12 mouse cellular contexts compared by ENCODE assay signal in the genomic region with DNA sequence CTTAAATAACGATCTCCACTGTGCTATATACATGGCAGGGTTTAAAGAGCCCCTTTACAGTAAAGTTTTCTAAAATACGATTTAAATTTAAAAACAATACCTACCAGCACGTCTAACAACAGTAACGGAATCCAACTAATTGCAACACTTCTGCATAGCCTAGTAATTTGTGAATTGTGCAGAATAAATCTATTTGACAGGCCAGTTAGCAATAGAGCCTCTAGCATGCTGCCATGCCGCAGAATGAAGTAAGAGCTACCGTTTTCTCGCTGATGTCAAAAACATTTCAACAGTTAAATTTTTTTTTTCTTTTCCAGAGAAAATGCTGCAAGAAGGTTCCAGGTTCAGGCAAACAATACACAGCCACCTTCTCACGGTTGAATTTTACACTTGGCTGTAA.
DNase-seq lines count a peak whose midpoint lies in the region; ATAC-seq lines count a peak whose summit lies in the region.
"Had no signal": no experiment of that assay in that cellular context is flagged by ENCODE, and none has a peak within 500 bp of the region (broad histone marks: within the 10 kb centered on the region; RNA-seq: fewer than 3 reads in every experiment).

No protein-coding gene starts in this region.

- DNase-seq in heart, adult 11 months: no peak
- DNase-seq in lung, postnatal 14 days: no peak
- no peak for DNase-seq in urinary bladder, adult 2 months (ENCODE audit: low spot score)
- no peak for DNase-seq in left cerebral cortex, postnatal 25 days (ENCODE audit: low spot score in 2 of 2)
- DNase-seq: layer of hippocampus, adult 9-11 months; liver, embryonic 13.5 days; right cerebral cortex, postnatal 4 days had no signal

- intact Hi-C loops in left cerebral cortex, postnatal 25 days (cut with DNase I): loop anchor here (2.0 to 10.0 kb wide), 3 partner anchors 212 to 600 kb away; no protein-coding TSS in a partner anchor

- no peaks in the 10 kb centered on the region for H3K9me3 ChIP-seq in heart, embryonic 13.5 days
- no peaks in the 10 kb centered on the region for H3K9me3 ChIP-seq in lung, embryonic 16.5 days (ENCODE audit: control insufficient read depth, low read length)
- no peaks in the 10 kb centered on the region for H3K9me3 ChIP-seq in limb, embryonic 15.5 days
- H3K9me3 ChIP-seq in stomach, embryonic 16.5 days (replicated peaks; ENCODE audit: control insufficient read depth, low read length): no peaks in the 10 kb centered on the region
- H3K9me3 ChIP-seq: liver, embryonic 13.5 days had no signal

- peak overlapping the region; percentile 58 for H3K4me3 ChIP-seq in heart, embryonic 13.5 days
- H3K4me3 ChIP-seq in lung, embryonic 16.5 days (ENCODE audit: low read length): peak overlapping the region; percentile 53
- no peak overlapping the region for H3K4me3 ChIP-seq in limb, embryonic 15.5 days
- H3K4me3 ChIP-seq in stomach, embryonic 16.5 days (replicated peaks; ENCODE audit: low read length): peak overlapping the region; percentile 45
- H3K4me3 ChIP-seq: myocyte had no signal

- H3K9ac ChIP-seq in heart, embryonic 13.5 days: peak overlapping the region; percentile 74
- H3K9ac ChIP-seq in lung, embryonic 16.5 days (ENCODE audit: low read length): no peak overlapping the region
- no peak overlapping the region for H3K9ac ChIP-seq in limb, embryonic 15.5 days
- no peak overlapping the region for H3K9ac ChIP-seq in stomach, embryonic 16.5 days (ENCODE audit: low read length)
- H3K9ac ChIP-seq: liver, embryonic 13.5 days had no signal

- H3K27ac ChIP-seq in heart, embryonic 13.5 days (replicated peaks): 0 out of 2 replicates have a peak overlapping the region, but pooled peaks have one; percentile 42
- no peak overlapping the region for H3K27ac ChIP-seq in lung, embryonic 16.5 days (ENCODE audit: low read length)
- H3K27ac ChIP-seq in limb, embryonic 15.5 days: no peak overlapping the region
- H3K27ac ChIP-seq in stomach, embryonic 16.5 days (ENCODE audit: low read length): no peak overlapping the region
- H3K27ac ChIP-seq: liver, embryonic 13.5 days had no signal

- H3K4me2 ChIP-seq in heart, embryonic 13.5 days: peak overlapping the region; percentile 70
- H3K4me2 ChIP-seq in lung, embryonic 16.5 days (ENCODE audit: low read depth, low read length): peak overlapping the region; percentile 52
- 0 out of 2 replicates have a peak overlapping the region, but pooled peaks have one; percentile 45 for H3K4me2 ChIP-seq in limb, embryonic 15.5 days
- H3K4me2 ChIP-seq in stomach, embryonic 16.5 days (ENCODE audit: low read depth, low read length): peak overlapping the region; percentile 49

- H3K27me3 ChIP-seq in heart, embryonic 13.5 days (replicated peaks): 0 out of 2 replicates have a peak, but pooled peaks cover 6% of the 10 kb centered on the region
- H3K27me3 ChIP-seq in lung, embryonic 16.5 days (ENCODE audit: control insufficient read depth, insufficient read depth, low read depth, low read length): no peaks in the 10 kb centered on the region
- H3K27me3 ChIP-seq in limb, embryonic 15.5 days: no peaks in the 10 kb centered on the region
- no peaks in the 10 kb centered on the region for H3K27me3 ChIP-seq in stomach, embryonic 16.5 days (ENCODE audit: control insufficient read depth, insufficient read depth, low read length)
- H3K27me3 ChIP-seq: liver, embryonic 13.5 days had no signal

- 59% methylated on average over 8 of the region's 8 CpGs for WGBS in heart, embryonic 13.5 days
- 61% methylated on average over 8 of the region's 8 CpGs for WGBS in lung, embryonic 16.5 days
- 33% methylated on average over 8 of the region's 8 CpGs for WGBS in limb, embryonic 15.5 days
- 54% methylated on average over 8 of the region's 8 CpGs for WGBS in stomach, embryonic 16.5 days

- peaks cover 15% of the 10 kb centered on the region; the same call in 1 of the 2 replicates for H3K4me1 ChIP-seq in heart, embryonic 13.5 days
- 0 out of 2 replicates have a peak, but pooled peaks cover 2% of the 10 kb centered on the region for H3K4me1 ChIP-seq in lung, embryonic 16.5 days (replicated peaks; ENCODE audit: control insufficient read depth, insufficient read depth, low read length)
- no peaks in the 10 kb centered on the region; the same call in 1 of the 2 replicates for H3K4me1 ChIP-seq in limb, embryonic 15.5 days
- peaks cover 4% of the 10 kb centered on the region; the same call in 1 of the 2 replicates for H3K4me1 ChIP-seq in stomach, embryonic 16.5 days (ENCODE audit: control insufficient read depth, insufficient read depth, low read length)
- H3K4me1 ChIP-seq: liver, embryonic 13.5 days had no signal

- no peak for ATAC-seq in heart, embryonic 13.5 days (ENCODE audit: extremely low read depth, insufficient number of reproducible peaks, low FRiP score, low TSS enrichment)
- no peak for ATAC-seq in lung, embryonic 16.5 days (ENCODE audit: low read depth)
- no peak for ATAC-seq in limb, embryonic 15.5 days (ENCODE audit: insufficient number of reproducible peaks, low FRiP score, low TSS enrichment, low read depth)
- ATAC-seq in stomach, embryonic 16.5 days (ENCODE audit: insufficient read depth, low FRiP score): no peak

- no peaks in the 10 kb centered on the region for H3K36me3 ChIP-seq in heart, embryonic 13.5 days
- no peaks in the 10 kb centered on the region for H3K36me3 ChIP-seq in lung, embryonic 16.5 days (ENCODE audit: control insufficient read depth, insufficient read depth, low read length)
- H3K36me3 ChIP-seq in limb, embryonic 15.5 days: no peaks in the 10 kb centered on the region
- no peaks in the 10 kb centered on the region for H3K36me3 ChIP-seq in stomach, embryonic 16.5 days (ENCODE audit: control insufficient read depth, insufficient read depth, low read length)
- H3K36me3 ChIP-seq: liver, embryonic 13.5 days had no signal
